Comparison of ENCODE assay signal across 10 mouse cellular contexts in genomic region chr2:29309966-29310365, GRCm38 (mm10). TPM values are rescaled to one million over a fixed set of nuclear protein-coding genes. Genes with fewer than 3 reads are reported as not detected.
DNase-seq lines count a peak whose midpoint lies in the region; ATAC-seq and TF ChIP-seq lines count a peak whose summit lies in the region.
"Had no signal": no experiment of that assay in that cellular context is flagged by ENCODE, and none has a peak within 500 bp of the region (broad histone marks: within the 10 kb centered on the region; RNA-seq: fewer than 3 reads in every experiment).

No protein-coding gene starts in this region.

- no peak overlapping the region for H3K4me2 ChIP-seq in neural tube, embryonic 11.5 days (ENCODE audit: low read depth)
- no peak overlapping the region for H3K4me2 ChIP-seq in intestine, embryonic 16.5 days (ENCODE audit: low read depth, low read length)
- H3K4me2 ChIP-seq: liver, embryonic 13.5 days had no signal

- TF ChIP-seq CTCF in lung, adult 2 months (IDR thresholded peaks at IDR 0.05; ENCODE audit: insufficient read depth, low read length) = no peak

- no peaks in the 10 kb centered on the region for H3K4me1 ChIP-seq in lung, adult 2 months (ENCODE audit: control insufficient read depth, insufficient read depth, low read length)
- no peaks in the 10 kb centered on the region for H3K4me1 ChIP-seq in neural tube, embryonic 11.5 days (ENCODE audit: control insufficient read depth, insufficient read depth, low read length)
- no peaks in the 10 kb centered on the region for H3K4me1 ChIP-seq in intestine, embryonic 16.5 days (ENCODE audit: control insufficient read depth, insufficient read depth, low read length)
- H3K4me1 ChIP-seq: liver, embryonic 13.5 days had no signal

- no peaks in the 10 kb centered on the region for H3K9me3 ChIP-seq in neural tube, embryonic 11.5 days (ENCODE audit: control insufficient read depth, low read length)
- H3K9me3 ChIP-seq in intestine, embryonic 16.5 days (ENCODE audit: control insufficient read depth, low read length) = no peaks in the 10 kb centered on the region
- H3K9me3 ChIP-seq: liver, embryonic 13.5 days had no signal

- no peak overlapping the region for H3K27ac ChIP-seq in neural tube, embryonic 11.5 days (ENCODE audit: low read depth, low read length)
- H3K27ac ChIP-seq in intestine, embryonic 16.5 days (ENCODE audit: low read length) = no peak overlapping the region
- H3K27ac ChIP-seq: liver, embryonic 13.5 days had no signal

- TF ChIP-seq POLR2A in lung, adult 2 months (IDR thresholded peaks at IDR 0.05; ENCODE audit: borderline replicate concordance, extremely low read depth, low read depth, low read length) = no peak

- H3K9ac ChIP-seq in neural tube, embryonic 11.5 days (ENCODE audit: low read length) = no peak overlapping the region
- H3K9ac ChIP-seq in intestine, embryonic 16.5 days (ENCODE audit: low read depth, low read length) = no peak overlapping the region
- H3K9ac ChIP-seq: liver, embryonic 13.5 days had no signal

- peak; percentile 11 for DNase-seq in CD4-positive, CD25-positive, alpha-beta regulatory T cell, adult 2 months (ENCODE audit: low read depth, low spot score)
- DNase-seq in lung, postnatal 10 days = peak; percentile 49
- DNase-seq in lung, adult 2 months = no peak
- peak; percentile 1 for DNase-seq in c-Kit-positive CD71-positive TER-119-negative erythroid progenitor cells, embryonic 14.5 days (ENCODE audit: low read depth)
- peak; percentile 56 for DNase-seq in neural tube, embryonic 11.5 days (ENCODE audit: low spot score)
- DNase-seq in cerebellum, adult 9-11 months = no peak
- DNase-seq: cerebellum, postnatal 25 days; liver, embryonic 13.5 days had no signal

- H3K4me3 ChIP-seq in lung, adult 2 months (replicated peaks; ENCODE audit: extremely low read depth, low read depth, low read length) = no peak overlapping the region
- no peak overlapping the region for H3K4me3 ChIP-seq in neural tube, embryonic 11.5 days (ENCODE audit: low read depth, low read length)
- no peak overlapping the region for H3K4me3 ChIP-seq in intestine, embryonic 16.5 days (ENCODE audit: low read length)
- H3K4me3 ChIP-seq: liver, embryonic 13.5 days had no signal

- no peaks in the 10 kb centered on the region for H3K36me3 ChIP-seq in neural tube, embryonic 11.5 days (ENCODE audit: control insufficient read depth, insufficient read depth, low read length)
- H3K36me3 ChIP-seq in intestine, embryonic 16.5 days (ENCODE audit: control insufficient read depth, insufficient read depth, low read length) = no peaks in the 10 kb centered on the region
- H3K36me3 ChIP-seq: liver, embryonic 13.5 days had no signal

- 39% methylated on average over 7 of the region's 7 CpGs for WGBS in lung, adult 2 months
- 46% methylated on average over 7 of the region's 7 CpGs for WGBS in neural tube, embryonic 11.5 days
- 41% methylated on average over 7 of the region's 7 CpGs for WGBS in intestine, embryonic 16.5 days

- no peak for ATAC-seq in CD4-positive, CD25-positive, alpha-beta regulatory T cell, adult 4 months
- ATAC-seq in neural tube, embryonic 11.5 days (ENCODE audit: insufficient read depth, low FRiP score, low TSS enrichment) = no peak
- no peak for ATAC-seq in intestine, embryonic 16.5 days

- H3K27me3 ChIP-seq in neural tube, embryonic 11.5 days (ENCODE audit: control insufficient read depth, insufficient read depth, low read length) = no peaks in the 10 kb centered on the region
- H3K27me3 ChIP-seq in intestine, embryonic 16.5 days (replicated peaks; ENCODE audit: control insufficient read depth, insufficient read depth, low read length) = no peaks in the 10 kb centered on the region
- H3K27me3 ChIP-seq: liver, embryonic 13.5 days had no signal

RNA-seq across cellular contexts. Expression of gene Med27, which starts 36.7 kb away (rescaled TPM):
- 10 to 100 TPM; 30.7 to 32.3 TPM for polyA plus RNA-seq in CD4-positive, CD25-positive, alpha-beta regulatory T cell, adult 4 months (2017; shearing (Covaris generic))
- polyA plus RNA-seq in lung, adult 2 months (2012; rRNA removed) = 38.6 and 38.7 TPM in 2 replicates
- 70.3 and 76.0 TPM in 2 replicates for polyA plus RNA-seq in neural tube, embryonic 11.5 days (2014; fragmentation: Nextera tagmentation; extraction: Ambion mirVana)
- 35.9 and 41.4 TPM in 2 replicates for polyA plus RNA-seq in intestine, embryonic 16.5 days (2015; fragmentation: Nextera tagmentation; extraction: Ambion mirVana)

RNA-seq across cellular contexts. Expression of gene Ntng2, which starts 57.2 kb away (rescaled TPM):
- polyA plus RNA-seq in CD4-positive, CD25-positive, alpha-beta regulatory T cell, adult 4 months (2017; shearing (Covaris generic)) = 1 to 10 TPM; 2.4 to 3.1 TPM
- 44.7 and 51.7 TPM in 2 replicates for polyA plus RNA-seq in lung, adult 2 months (2012; rRNA removed)
- 3.4 and 3.6 TPM in 2 replicates for polyA plus RNA-seq in neural tube, embryonic 11.5 days (2014; fragmentation: Nextera tagmentation; extraction: Ambion mirVana)
- 0.06 TPM in 1 of 2 replicates, not detected in the other for polyA plus RNA-seq in intestine, embryonic 16.5 days (2015; fragmentation: Nextera tagmentation; extraction: Ambion mirVana)
- polyA plus RNA-seq: liver, embryonic 13.5 days had no signal

Comparison
In these comparisons a context has a peak if more than half of its experiments do, and no peak if none do; other contexts are left out.
1. DNase-seq: peak in CD4-positive, CD25-positive, alpha-beta regulatory T cell, adult 2 months (single experiment), lung, postnatal 10 days (single experiment), c-Kit-positive CD71-positive TER-119-negative erythroid progenitor cells, embryonic 14.5 days (single experiment) and neural tube, embryonic 11.5 days (single experiment); none in lung, adult 2 months (single experiment) and cerebellum, adult 9-11 months (single experiment).
2. RNA of gene Ntng2, which starts 57.2 kb away (polyA plus RNA-seq): 44.7 to 51.7 TPM in lung, adult 2 months; 3.4 to 3.6 TPM in neural tube, embryonic 11.5 days, 2.4 to 3.1 TPM in CD4-positive, CD25-positive, alpha-beta regulatory T cell, adult 4 months and 0.06 TPM in intestine, embryonic 16.5 days; every median in the first group is over 10 times any median in the second.